Mouse (Mus musculus): ENCODE data around the gene Serpina1a.
"Not testable (repeated sequence)": the region's sequence is repeated elsewhere in the genome, so short reads cannot be mapped to it uniquely, and the experiment has no call there.

Gene Serpina1a

DNA sequence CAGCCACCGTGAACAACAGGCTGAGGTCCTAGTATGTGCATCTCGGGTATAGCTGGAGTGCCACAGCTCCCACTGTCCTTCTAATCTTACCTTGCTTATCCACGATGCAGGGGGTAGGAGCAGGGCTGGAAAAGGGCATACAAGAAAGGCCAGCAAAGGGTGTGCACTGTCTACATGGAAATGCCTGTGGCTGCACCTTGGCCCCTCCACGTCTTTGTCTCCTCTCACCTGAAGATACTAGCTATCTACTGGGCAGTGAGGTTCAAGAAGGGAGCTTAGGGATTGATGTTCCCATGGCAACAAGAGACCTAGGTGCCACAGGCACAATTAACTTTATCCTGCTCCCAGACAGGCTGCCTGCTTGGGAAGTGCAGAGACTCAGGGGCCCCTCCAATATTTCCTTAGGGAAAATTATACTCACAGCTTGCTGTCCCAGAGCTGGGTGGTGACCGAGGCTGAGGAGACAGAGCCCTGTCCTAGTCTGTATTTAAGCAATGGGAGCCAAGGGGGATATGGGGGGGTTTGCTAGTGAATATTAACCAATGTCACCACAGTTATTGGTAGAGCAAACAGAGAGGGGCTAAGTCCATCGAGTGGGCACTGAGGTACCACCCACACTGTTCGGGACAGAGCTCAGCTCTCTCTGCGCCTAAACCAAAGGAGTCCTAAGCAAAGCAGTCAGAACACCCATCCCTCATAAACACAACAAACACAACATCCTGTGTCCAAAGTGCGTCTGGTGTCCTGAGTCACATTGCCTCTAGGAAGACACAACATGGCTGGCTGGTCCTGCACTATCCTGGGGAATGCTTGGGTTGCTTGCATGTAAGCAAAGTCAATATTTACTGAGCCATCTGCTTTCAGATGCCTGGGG lies at the start of gene Serpina1a:
Gene Serpina1a, minus strand, starts transcription at position 462 of the 874 bp plus-strand sequence.
- not testable (repeated sequence) for DNase-seq (ENCODE audit: low read depth, low spot score)

- DNase-seq (ENCODE audit: low read depth, low spot score): not testable (repeated sequence)
Measured at GRCm38 (mm10) chr12:103909181-103909580, 45.8 kb upstream of the Serpina1a start.

DNA sequence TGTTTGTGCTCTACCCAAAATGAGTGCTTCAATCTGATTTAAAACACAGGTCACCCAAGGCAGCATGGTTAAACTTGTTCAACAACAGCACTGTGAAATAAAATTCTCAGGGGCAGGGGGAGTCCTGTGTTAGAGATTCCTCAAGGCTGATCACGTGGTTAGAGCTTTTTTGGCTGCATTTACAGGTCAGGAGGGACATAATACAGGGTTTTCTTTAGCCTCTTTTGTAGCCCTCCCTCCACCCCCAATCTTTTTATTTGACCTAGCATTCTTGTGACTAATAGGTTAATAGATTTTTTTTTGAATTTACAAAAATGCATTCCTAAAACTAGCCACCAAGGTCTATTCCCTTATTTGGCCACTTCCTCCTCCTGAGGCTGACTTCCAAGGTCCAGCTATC lies 44.4 kb upstream of the Serpina1a start:
- not testable (repeated sequence) for DNase-seq (ENCODE audit: low read depth, low spot score)

DNA sequence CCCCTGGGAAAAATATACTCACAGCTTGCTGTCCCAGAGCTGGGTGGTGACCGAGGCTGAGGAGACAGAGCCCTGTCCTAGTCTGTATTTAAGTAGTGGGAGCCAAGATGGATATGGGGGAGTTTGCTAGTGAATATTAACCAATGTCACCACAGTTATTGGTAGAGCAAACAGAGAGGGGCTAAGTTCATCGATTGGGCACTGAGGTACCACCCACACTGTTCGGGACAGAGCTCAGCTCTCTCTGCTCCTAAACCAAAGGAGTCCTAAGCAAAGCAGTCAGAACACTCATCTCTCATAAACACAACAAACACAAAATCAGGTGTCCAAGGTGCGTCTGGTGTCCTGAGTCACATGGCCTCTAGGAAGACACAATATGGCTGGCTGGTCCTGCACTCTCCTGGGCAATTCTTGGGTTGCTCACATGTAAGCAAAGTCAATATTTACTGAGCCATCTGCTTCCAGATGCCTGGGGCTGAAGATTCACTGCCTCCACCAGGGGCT lies 41.5 kb upstream of the Serpina1a start, which contains the start of gene Serpina1c:
Gene Serpina1c, minus strand, starts transcription at position 51 of the 504 bp plus-strand sequence.
- DNase-seq (ENCODE audit: low read depth, low spot score): not testable (repeated sequence)

- not testable (repeated sequence) for DNase-seq (ENCODE audit: low read depth, low spot score)
Measured at GRCm38 (mm10) chr12:103901929-103902328, 38.6 kb upstream of the Serpina1a start.

- not testable (repeated sequence) for DNase-seq (ENCODE audit: low read depth, low spot score)
Measured at GRCm38 (mm10) chr12:103866873-103867272, 3.5 kb upstream of the Serpina1a start.

GRCm38 (mm10) chr12:103860976-103861375 lies 2.4 kb downstream of the Serpina1a start:
- DNase-seq (ENCODE audit: low read depth, low spot score): no peak

GRCm38 (mm10) chr12:103860571-103860970 lies 2.8 kb downstream of the Serpina1a start:
- not testable (repeated sequence) for DNase-seq (ENCODE audit: low read depth, low spot score)

GRCm38 (mm10) chr12:103859584-103859983 lies 3.8 kb downstream of the Serpina1a start:
- DNase-seq (ENCODE audit: low read depth, low spot score): not testable (repeated sequence)

GRCm38 (mm10) chr12:103853032-103853431 lies 10.3 kb downstream of the Serpina1a start:
- DNase-seq (ENCODE audit: low read depth, low spot score): not testable (repeated sequence)

- DNase-seq (ENCODE audit: low read depth, low spot score): not testable (repeated sequence)
Measured at GRCm38 (mm10) chr12:103830273-103830672, 33.1 kb downstream of the Serpina1a start, which contains the start of gene Serpina1b. Gene Serpina1b (minus strand): TSS chr12:103830373.

DNA sequence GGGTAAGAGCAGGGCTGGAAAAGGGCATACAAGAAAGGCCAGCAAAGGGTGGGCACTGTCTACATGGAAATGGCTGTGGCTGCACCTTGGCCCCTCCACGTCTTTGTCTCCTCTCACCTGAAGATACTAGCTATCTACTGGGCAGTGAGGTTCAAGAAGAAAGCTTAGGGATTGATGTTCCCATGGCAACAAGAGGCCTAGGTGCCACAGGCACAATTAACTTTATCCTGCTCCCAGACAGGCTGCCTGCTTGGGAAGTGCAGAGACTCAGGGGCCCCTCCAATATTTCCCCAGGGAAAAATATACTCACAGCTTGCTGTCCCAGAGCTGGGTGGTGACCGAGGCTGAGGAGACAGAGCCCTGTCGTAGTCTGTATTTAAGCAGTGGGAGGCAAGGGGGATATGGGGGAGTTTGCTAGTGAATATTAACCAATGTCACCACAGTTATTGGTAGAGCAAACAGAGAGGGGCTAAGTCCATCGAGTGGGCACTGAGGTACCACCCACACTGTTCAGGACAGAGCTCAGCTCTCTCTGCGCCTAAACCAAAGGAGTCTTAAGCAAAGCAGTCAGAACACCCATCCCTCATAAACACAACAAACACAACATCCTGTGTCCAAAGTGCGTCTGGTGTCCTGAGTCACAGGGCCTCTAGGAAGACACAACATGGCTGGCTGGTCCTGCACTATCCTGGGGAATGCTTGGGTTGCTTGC lies 35.5 kb downstream of the Serpina1a start:
- not testable (repeated sequence) for DNase-seq (ENCODE audit: low read depth, low spot score)

DNA sequence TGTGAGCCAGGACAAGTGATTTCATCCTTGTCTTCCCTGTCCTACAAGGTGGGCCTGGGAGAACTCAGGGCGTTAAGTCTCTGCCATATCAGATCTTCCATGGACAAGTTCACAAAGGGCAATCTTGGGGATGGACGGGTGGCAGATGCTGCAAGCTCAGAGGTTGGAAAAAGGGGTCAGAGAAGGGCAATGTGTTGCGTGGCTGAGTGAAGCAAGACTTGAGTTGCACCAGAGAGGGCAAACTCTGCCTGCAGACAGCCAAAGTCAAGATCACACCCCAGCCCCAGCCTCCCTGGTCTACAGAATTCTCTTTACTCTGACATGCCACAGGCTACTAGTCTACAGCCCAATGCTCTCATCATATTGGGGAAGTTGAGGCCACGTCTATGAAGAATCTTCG lies 39.5 kb downstream of the Serpina1a start:
- DNase-seq (ENCODE audit: low read depth, low spot score): not testable (repeated sequence)
